Mouse (Mus musculus): ENCODE results near the gene Syvn1.

The Syvn1 gene

GRCm38 (mm10) chr19:6069851-6070250 lies 23.5 kb downstream of the Syvn1 start:
- DNase-seq: no peak

GRCm38 (mm10) chr19:6070571-6071250 lies 24.3 kb downstream of the Syvn1 start:
- DNase-seq: no peak

GRCm38 (mm10) chr19:6071261-6071660 lies 24.9 kb downstream of the Syvn1 start:
- no peak for DNase-seq

GRCm38 (mm10) chr19:6073889-6074288 lies 27.5 kb downstream of the Syvn1 start:
- DNase-seq: no peak

GRCm38 (mm10) chr19:6076564-6077393 lies 30.4 kb downstream of the Syvn1 start, which contains the start of gene Vps51:
Gene Vps51, minus strand, starts transcription at chr19:6077231.
- peak; percentile 86 to 88 for DNase-seq

- no peak for DNase-seq
These were observed 33.7 kb downstream of the Syvn1 start, which contains the start of gene Tmem262 for GRCm38 (mm10) chr19:6079983-6080480. Gene Tmem262, plus strand, starts transcription at chr19:6080033.

GRCm38 (mm10) chr19:6082156-6082555 lies 35.8 kb downstream of the Syvn1 start, which contains the start of gene Gm28374:
Gene Gm28374, minus strand, starts transcription at chr19:6082256.
- DNase-seq: no peak

- peak; percentile 97 for DNase-seq
These were observed 38.3 kb downstream of the Syvn1 start, which contains the start of the genes Zfpl1 and Cdca5 for GRCm38 (mm10) chr19:6084478-6085248. Gene Zfpl1, minus strand, starts transcription at chr19:6084956. Gene Cdca5, plus strand, starts transcription at chr19:6084983.

GRCm38 (mm10) chr19:6085417-6085879 lies 39.1 kb downstream of the Syvn1 start:
- peak; percentile 59 to 64 for DNase-seq

GRCm38 (mm10) chr19:6088841-6089240 lies 42.5 kb downstream of the Syvn1 start:
- DNase-seq: no peak

GRCm38 (mm10) chr19:6094119-6094518 lies 47.7 kb downstream of the Syvn1 start, which contains the start of gene AC131692.1:
Gene AC131692.1, plus strand, starts transcription at chr19:6094419.
- no peak for DNase-seq

GRCm38 (mm10) chr19:6097847-6098246 lies 51.5 kb downstream of the Syvn1 start:
- no peak for DNase-seq

- no peak for DNase-seq
These were observed 54.8 kb downstream of the Syvn1 start for GRCm38 (mm10) chr19:6101186-6101585.

- DNase-seq: no peak
These were observed 55.9 kb downstream of the Syvn1 start for GRCm38 (mm10) chr19:6102169-6102853.
